Mouse (Mus musculus): ENCODE measurements at regions not wholly inside any gene's neighbourhood (a gene's known extent, or its start where the extent isn't known, plus 50 kb on each side); places are given as distances from the start of the nearest gene placed in this dataset.

- TF ChIP-seq POLR2A (IDR thresholded peaks at IDR 0.05; ENCODE audit: borderline replicate concordance, extremely low read depth, low read depth, low read length) (no peak), CTCF (IDR thresholded peaks at IDR 0.05; ENCODE audit: insufficient read depth, low read length) (no peak)
Measured at GRCm38 (mm10) chr5:46020175-46020574, 162.8 kb upstream of the Lcorl start.
